Mouse (Mus musculus) 3134 (cell line): ENCODE data around the gene Stoml1.
A peak's percentile ranks its signal among the peaks of the same experiment; 100 is the strongest.
"Not testable (repeated sequence)": the region's sequence is repeated elsewhere in the genome, so short reads cannot be mapped to it uniquely, and the experiment has no call there.

Source experiments
- DNase-seq: peaks from one replicate; pipeline ENCODE4 v3.0.0-alpha.2; 2011; ENCODE audit warnings: low spot score; ENCODE audit not compliant: insufficient read length; ENCODE audit errors: extremely low read depth

The Stoml1 gene

DNA sequence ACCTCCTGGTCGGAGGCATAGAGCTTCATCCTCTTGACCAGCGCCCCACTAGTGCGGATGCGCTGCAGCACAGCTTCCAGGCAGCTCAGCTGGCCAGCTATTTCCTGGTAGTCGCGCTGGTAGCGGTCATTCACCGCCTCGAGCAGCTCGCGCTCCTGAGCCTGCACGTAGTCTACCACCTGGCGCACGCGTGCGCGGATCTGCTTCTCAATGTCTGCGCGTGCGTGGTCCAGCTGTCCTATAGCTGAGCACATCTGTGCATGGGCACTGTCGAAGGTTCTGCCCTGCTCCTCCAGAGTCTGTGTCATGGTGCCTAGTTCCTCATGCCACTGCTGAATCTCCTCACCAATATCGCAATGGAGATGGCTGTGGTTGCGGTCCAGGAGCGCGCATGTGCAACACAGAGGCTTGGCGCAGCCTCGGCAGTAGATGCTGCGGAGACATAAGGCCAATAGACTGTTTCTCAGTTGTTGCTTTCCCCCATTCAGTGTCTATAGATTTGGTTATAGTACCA, 18.4 kb upstream of the Stoml1 start:
- no peak for DNase-seq

DNA sequence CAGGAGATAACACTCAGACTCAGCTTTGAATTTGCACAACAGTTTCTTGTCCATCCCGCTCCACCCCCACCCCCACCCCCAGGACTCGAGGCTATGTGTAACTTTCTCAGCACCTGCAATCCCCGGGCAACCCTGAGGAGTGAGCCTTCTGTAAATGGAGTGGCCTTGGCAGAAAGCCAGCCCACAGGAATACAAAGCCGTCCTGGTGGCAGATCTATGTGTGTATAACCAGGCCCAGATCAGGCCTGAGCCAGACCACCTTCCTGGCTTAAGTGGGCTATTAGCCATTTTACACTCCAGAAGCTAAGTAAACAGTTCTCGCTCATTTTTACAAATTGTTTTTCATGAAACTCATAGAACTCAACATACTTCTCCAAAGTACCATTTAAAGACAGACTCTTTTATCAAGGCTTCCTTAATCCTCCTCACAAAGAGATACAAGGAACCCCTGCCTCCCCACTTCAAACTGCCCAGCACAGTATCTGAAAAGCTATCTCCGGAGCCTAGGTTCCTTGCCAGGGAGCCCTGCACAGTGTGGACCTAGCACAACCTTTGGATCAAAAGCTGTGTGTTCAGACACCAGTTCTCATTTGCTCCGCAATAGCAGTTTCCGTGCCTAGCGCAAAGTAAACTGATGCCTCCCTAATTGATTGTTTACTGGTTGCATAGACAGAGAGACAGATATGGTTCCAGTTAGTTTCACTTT, 11.0 kb upstream of the Stoml1 start:
- peak; percentile 40 for DNase-seq

DNA sequence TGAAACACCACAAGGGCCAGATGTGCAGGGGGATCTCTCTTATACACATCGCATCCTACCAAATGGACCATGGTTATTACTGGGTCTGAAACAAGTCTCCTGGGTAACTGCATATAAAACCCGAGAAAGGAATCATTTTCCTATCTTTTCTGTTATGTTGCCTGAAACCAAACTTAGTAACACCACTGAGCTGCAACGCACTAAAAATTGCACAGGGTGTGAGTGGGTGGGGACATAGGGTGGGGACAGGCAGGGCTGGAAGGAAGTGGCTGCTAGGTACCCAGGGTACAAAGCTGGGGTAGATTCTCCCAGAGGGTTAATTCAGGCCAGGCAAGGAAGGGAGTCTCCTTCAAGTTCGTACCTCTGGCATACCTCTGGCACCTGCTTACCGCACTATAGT, 10.3 kb upstream of the Stoml1 start:
- no peak for DNase-seq

DNA sequence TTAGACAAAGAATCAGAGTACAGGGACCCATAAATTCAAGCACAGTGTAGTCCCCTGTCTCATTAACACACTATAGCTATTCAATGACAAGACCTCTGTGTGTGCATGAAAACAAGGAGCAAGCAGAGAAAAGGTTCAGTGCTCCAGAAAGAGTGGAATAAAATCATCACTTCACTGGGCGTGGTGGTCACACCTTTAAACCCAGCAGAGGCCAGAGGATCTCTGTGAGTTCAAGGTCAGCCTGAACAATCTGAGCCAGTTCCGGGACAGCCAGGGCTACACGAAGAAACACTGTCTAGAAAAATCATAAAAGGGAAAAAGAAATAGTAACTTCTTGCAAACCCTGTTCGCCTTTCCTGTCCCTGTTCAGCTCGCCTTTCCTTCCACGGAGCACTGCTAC, 9.3 kb upstream of the Stoml1 start:
- DNase-seq, result no peak

GRCm38 (mm10) chr9:58246083-58246591, 6.8 kb upstream of the Stoml1 start:
- no peak for DNase-seq

- DNase-seq, result peak; percentile 94
Measured at GRCm38 (mm10) chr9:58247064-58247759, 5.8 kb upstream of the Stoml1 start.

- DNase-seq, result peak; percentile 44
Measured at GRCm38 (mm10) chr9:58248746-58249413, 4.1 kb upstream of the Stoml1 start.

DNA sequence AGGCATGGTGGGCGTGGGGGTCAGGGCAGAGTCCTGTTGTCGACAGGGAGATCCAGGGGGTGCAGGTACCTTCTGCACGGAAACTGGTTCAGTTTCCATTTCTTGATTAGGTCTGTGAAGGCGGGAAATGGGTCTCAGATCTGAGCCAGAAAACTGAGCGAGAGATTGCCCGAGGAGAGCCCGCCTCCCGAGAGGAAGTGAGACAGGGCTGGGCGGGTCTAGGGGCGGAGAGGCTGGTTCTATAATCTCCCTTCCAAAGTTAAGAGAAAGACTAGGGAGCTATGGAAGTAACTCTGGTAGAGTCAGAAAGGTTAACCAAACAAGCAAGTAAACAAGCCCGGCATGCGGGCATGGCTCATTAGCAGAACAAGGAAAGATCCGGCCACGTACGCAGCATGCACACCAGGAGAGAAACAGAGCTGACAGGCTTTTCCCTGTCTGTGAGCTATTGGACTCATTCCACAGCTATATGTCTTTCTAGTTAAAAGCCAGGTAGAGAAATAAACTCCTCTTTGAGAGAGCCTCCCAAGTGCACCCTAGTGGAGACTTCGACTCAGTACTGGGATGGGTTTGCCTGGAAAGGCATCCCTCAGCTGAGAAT, 3.3 kb upstream of the Stoml1 start, which contains the start of gene Pml:
TSS of gene Pml (minus strand) at position 195 of the 601 bp plus-strand sequence.
- peak; percentile 71 for DNase-seq

DNA sequence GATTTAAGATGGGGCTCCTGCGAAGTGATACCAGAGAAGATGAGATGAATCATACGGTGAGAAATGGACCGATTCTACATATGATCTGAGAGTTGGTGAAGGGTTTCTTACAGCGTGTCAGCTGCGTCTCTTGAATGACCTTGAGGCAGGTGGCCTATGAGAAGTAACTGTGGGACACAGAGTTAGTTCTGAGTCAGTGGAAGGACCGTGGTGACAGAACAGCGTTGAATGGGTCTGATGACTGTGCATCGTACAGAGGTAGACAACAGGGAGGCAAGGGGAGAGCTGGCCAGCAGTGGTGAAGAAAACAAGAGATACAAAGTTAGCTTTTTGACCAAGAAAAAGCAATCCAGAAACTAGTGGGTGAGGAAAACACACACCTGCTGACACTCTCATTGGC, 2.6 kb upstream of the Stoml1 start:
- no peak for DNase-seq

- not testable (repeated sequence) for DNase-seq
Measured at GRCm38 (mm10) chr9:58250730-58251129, 2.2 kb upstream of the Stoml1 start.

DNA sequence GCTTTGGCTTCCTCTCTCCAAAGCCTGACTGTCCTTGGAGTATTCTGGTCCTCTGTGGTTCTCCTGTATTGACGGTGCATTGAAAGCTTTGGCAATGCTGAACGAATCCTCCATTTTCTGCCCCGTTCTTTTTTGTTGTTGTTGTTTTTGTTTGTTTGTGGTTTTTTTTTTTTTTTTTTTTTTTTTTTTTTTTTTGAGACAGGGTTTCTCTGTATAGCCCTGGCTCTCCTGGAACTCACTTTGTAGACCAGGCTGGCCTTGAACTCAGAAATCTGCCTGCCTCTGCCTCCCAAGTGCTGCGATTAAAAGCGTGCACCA, 800 bp downstream of the Stoml1 start:
- not testable (repeated sequence) for DNase-seq

GRCm38 (mm10) chr9:58255105-58255504, 2.1 kb downstream of the Stoml1 start:
- DNase-seq, result no peak

DNA sequence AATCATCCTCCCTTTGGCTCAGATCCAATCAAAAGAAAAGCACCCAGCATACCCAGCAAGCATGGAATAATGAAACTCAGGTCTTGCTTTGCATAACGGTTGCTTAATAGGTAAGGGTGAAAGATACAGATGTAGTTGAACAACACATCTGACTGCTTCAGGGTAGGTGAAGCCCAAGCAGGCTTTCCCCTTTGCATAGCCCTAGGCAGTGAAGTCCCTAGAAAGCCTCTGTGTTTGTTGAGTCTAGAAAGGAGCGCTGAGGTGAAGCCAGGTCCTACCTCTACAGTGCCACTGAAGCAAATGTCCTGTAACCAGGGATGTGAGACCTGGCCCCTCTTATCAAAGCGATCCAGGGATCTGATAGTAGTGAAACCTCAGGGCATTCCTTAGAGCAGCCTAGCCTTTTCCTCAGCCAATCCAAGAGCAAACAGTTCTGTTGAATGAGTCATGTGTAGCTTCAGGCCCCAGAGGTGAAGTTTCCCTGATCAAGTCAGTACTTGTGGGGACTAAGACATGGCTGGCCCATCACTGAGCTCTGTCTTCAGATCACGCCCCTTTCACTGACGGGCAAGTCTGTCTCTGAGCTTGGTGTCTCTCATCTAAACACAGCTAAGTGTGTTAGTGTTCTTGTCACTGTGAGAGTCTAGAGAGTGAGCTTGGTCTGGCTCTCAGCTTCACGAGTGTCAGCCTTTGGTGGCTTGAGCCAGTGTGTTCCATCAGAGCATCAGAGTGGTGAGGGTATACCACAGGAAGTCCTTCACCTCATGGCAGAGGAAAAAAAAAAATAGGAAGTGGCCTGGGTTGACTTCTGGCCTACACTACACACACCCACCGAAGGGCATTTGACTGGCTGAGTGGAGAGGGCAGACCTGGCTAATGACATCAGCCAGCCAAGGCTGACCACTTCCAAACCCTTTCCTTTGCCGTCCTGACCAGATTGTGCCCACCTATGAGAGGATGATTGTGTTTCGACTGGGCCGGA, 3.0 kb downstream of the Stoml1 start:
- DNase-seq, result no peak

DNA sequence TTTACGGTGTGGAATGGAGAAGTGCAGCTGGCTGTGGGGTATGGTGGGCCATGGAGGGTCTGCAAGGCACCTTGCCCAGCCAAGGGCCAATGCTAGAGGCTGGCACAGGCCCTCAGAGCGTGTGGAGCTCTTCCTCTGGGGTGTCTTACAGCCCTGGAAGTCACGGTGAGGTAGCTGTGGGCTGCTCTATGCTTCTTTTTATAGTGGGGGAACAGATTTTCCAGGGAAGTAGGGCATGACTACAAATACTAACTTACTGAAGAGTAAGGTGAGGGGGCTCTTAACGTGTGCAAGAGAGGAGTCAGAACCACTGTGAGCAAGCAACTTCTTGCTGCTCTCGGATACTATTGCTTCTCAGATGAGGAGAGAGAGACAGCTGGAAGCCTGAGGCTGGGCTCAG, 9.5 kb downstream of the Stoml1 start:
- no peak for DNase-seq

GRCm38 (mm10) chr9:58265368-58265767, 12.4 kb downstream of the Stoml1 start:
- no peak for DNase-seq

- peak; percentile 43 for DNase-seq
Measured at GRCm38 (mm10) chr9:58266571-58267011, 13.6 kb downstream of the Stoml1 start.

GRCm38 (mm10) chr9:58267046-58267445, 14.1 kb downstream of the Stoml1 start:
- DNase-seq, result no peak

- DNase-seq, result peak; percentile 49
Measured at GRCm38 (mm10) chr9:58268384-58269313, 15.7 kb downstream of the Stoml1 start.

- no peak for DNase-seq
Measured at GRCm38 (mm10) chr9:58270081-58270480, 17.1 kb downstream of the Stoml1 start.
